ENCODE assay signal across 8 mouse cellular contexts in genomic region chr10:118103020-118103666, GRCm38 (mm10). TPM values are rescaled to one million over a fixed set of nuclear protein-coding genes. Genes with fewer than 3 reads are reported as not detected.
DNase-seq lines count a peak whose midpoint lies in the region; ATAC-seq lines count a peak whose summit lies in the region.

No protein-coding gene starts in this region.

- H3K9me3 ChIP-seq in heart, embryonic 11.5 days (replicated peaks; ENCODE audit: control insufficient read depth, low read length), result no peaks in the 10 kb centered on the region
- no peaks in the 10 kb centered on the region for H3K9me3 ChIP-seq in kidney, embryonic 15.5 days (replicated peaks)

- H3K27me3 ChIP-seq in heart, embryonic 11.5 days (ENCODE audit: control insufficient read depth, insufficient read depth, low read length), result no peaks in the 10 kb centered on the region
- peaks cover 31% of the 10 kb centered on the region for H3K27me3 ChIP-seq in kidney, embryonic 15.5 days

- H3K4me2 ChIP-seq in heart, embryonic 11.5 days, result peak overlapping the region; percentile 78
- peak overlapping the region; percentile 69 for H3K4me2 ChIP-seq in kidney, embryonic 15.5 days

- ATAC-seq in erythroid progenitor cell, adult 5-6 weeks (replicated peaks; ENCODE audit: low FRiP score, poor library complexity, severe bottlenecking), result peak; percentile 52; the same call in 1 of the 2 replicates
- ATAC-seq in heart, embryonic 11.5 days (replicated peaks; ENCODE audit: insufficient number of reproducible peaks, low FRiP score, low TSS enrichment), result peak; percentile 84
- peak; percentile 97 for ATAC-seq in kidney, embryonic 15.5 days (replicated peaks; ENCODE audit: low FRiP score)

- 0 out of 2 replicates have a peak overlapping the region, but pooled peaks have one; percentile 34 for H3K9ac ChIP-seq in heart, embryonic 11.5 days (ENCODE audit: low read depth, low read length)
- H3K9ac ChIP-seq in kidney, embryonic 15.5 days, result peak overlapping the region; percentile 28; the same call in 1 of the 2 replicates

- DNase-seq in A20 (ENCODE audit: low read depth, low spot score), result peak; percentile 92
- peak; percentile 88 for DNase-seq in brain, adult 2 months (ENCODE audit: low read depth, low spot score)
- peak; percentile 76 for DNase-seq in liver
- DNase-seq in monocyte, adult 2 months (ENCODE audit: low read depth in 1 of 2, low spot score in 2 of 2), result peak; percentile 95 to 99
- DNase-seq in spleen, postnatal 4 days (ENCODE audit: low spot score in 2 of 2), result peak; percentile 79 to 86

- H3K27ac ChIP-seq in heart, embryonic 11.5 days (ENCODE audit: low read depth, low read length), result no peak overlapping the region
- H3K27ac ChIP-seq in kidney, embryonic 15.5 days, result peak overlapping the region; percentile 24; the same call in 1 of the 2 replicates

- no peaks in the 10 kb centered on the region for H3K36me3 ChIP-seq in heart, embryonic 11.5 days (ENCODE audit: control insufficient read depth, insufficient read depth, low read length)
- no peaks in the 10 kb centered on the region for H3K36me3 ChIP-seq in kidney, embryonic 15.5 days

- no peaks in the 10 kb centered on the region; the same call in 1 of the 2 replicates for H3K4me1 ChIP-seq in heart, embryonic 11.5 days (ENCODE audit: control insufficient read depth, insufficient read depth, low read length)
- peaks cover 5% of the 10 kb centered on the region for H3K4me1 ChIP-seq in kidney, embryonic 15.5 days

- H3K4me3 ChIP-seq in heart, embryonic 11.5 days (ENCODE audit: low read depth, low read length), result peak overlapping the region; percentile 40
- H3K4me3 ChIP-seq in kidney, embryonic 15.5 days (replicated peaks), result peak overlapping the region; percentile 48

- 2% methylated on average over 20 of the region's 20 CpGs for WGBS in heart, embryonic 11.5 days (ENCODE audit: insufficient replicate concordance)
- WGBS in kidney, embryonic 15.5 days, result 2% methylated on average over 20 of the region's 20 CpGs

RNA-seq across cellular contexts. Expression of gene Mdm1, which starts 38.5 kb away (rescaled TPM):
- total RNA-seq in erythroid progenitor cell, adult 5-6 weeks (2015; ENCODE audit: low replicate concordance), result 8.0 and 12.3 TPM in 2 replicates
- total RNA-seq in erythroid progenitor cell, adult 5-6 weeks (2017; ENCODE audit: low replicate concordance), result 30.4 and 41.5 TPM in 2 replicates
- 17.2 and 19.0 TPM in 2 replicates for polyA plus RNA-seq in heart, embryonic 11.5 days (2014; fragmentation: Nextera tagmentation; extraction: Ambion mirVana)
- 29.3 and 29.8 TPM in 2 replicates for polyA plus RNA-seq in kidney, embryonic 15.5 days (2015; fragmentation: Nextera tagmentation; extraction: Ambion mirVana)
